Mouse (Mus musculus) thymus, postnatal 36 days (tissue): ENCODE data around the gene Samd4b.
A peak's percentile ranks its signal among the peaks of the same experiment; 100 is the strongest.

Experiments
- DNase-seq, 2 experiments: peaks; one replicate each; pipeline ENCODE4 v3.0.0; 2022; ENCODE audit warnings: mixed read lengths in 2 of 2

Gene Samd4b

GRCm38 (mm10) chr7:28441776-28442485 is 156.0 kb downstream of the Samd4b start:
- peak in 1 of 2 experiments; percentile 26 for DNase-seq

GRCm38 (mm10) chr7:28440739-28441138 is 157.2 kb downstream of the Samd4b start:
- DNase-seq = peak; percentile 77 to 86

GRCm38 (mm10) chr7:28438771-28439170 is 159.2 kb downstream of the Samd4b start:
- DNase-seq = no peak

- no peak for DNase-seq
Measured at GRCm38 (mm10) chr7:28437964-28438363, 160.0 kb downstream of the Samd4b start.

DNA sequence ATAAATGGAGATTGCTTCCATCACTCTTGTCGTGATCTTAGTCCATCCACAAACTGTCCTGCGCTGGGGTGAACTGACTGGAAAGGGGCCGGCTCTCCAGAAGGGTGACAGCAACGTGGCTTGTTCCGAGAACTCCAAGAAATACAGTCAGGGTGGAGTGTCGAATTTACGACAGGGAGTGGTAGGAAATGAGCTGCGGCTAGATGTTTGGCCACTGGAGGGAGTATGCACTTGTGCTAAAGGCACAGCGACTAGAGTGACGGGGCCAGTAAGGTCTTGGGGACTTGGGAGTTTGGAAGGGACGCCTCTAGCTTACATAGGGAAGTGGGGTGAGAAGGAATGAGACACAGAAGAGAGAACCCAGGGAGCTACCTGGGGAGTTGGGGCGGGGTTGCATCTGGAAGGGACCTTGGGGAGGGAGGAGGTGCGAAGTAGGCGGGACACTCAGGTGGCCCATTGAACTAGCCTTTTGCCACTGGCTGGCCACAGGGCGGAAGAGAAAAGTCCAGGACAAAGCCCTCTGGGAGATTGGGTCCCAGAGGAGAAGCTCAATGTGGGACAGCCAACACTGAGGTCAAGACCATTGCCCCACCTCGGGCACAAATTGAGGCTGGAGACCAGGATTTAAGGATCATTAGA is 160.9 kb downstream of the Samd4b start, which contains the start of gene Gmfg:
Gene Gmfg (plus strand): TSS at position 516 of the 639 bp plus-strand sequence.
- DNase-seq = peak; percentile 86 to 88

DNA sequence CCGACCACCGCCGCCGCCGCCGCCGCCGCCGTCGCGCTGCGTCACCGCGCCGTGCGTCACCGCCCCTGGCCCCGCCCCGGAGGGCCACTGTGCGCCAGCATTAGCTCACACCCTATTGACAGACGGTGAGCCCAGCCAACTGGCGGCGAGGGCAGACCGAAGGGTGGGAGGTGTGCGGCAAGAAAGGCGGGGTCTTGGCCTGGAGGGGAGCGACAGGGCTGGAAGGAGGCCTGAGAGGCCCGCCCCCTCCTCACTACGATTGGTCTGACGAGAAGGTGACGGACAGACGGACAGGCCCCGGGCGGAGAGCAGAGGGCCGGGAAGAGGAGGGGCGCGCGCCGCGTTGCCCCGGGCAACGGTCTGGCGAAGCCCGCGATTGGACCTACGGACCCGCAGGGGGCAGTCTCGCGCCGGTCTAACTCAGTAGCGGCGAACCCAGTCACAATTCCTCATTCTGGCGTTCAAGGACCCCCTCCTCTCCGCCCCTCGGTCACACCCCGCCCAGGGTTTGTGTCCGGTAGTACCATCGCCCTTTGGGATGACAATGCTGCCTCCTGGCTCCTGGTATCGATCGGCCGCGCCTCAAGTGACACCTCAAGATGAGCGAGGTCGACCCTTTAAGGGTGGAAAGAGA is 161.6 kb downstream of the Samd4b start:
- peak; percentile 100 for DNase-seq

GRCm38 (mm10) chr7:28435660-28436259 is 162.2 kb downstream of the Samd4b start:
- DNase-seq = peak in 1 of 2 experiments; percentile 72

DNA sequence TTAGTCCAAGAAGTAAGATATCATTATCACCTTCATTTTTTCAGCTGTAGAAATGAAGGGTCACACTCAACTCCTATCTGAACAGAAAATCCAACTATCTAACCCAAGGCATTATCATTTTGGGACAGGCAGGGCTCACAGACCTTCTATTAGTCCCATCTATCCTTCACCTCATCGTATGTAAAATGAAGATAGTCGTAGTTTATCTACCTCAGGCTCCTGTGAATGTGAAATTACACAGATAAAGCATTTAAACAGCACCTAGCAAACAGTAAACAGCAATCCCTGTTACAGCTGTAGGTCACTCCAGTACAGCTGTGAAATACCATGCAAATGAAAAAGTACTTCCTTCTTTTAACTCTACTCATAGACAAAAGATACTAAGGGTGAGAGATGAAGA is 165.7 kb downstream of the Samd4b start:
- DNase-seq = no peak

DNA sequence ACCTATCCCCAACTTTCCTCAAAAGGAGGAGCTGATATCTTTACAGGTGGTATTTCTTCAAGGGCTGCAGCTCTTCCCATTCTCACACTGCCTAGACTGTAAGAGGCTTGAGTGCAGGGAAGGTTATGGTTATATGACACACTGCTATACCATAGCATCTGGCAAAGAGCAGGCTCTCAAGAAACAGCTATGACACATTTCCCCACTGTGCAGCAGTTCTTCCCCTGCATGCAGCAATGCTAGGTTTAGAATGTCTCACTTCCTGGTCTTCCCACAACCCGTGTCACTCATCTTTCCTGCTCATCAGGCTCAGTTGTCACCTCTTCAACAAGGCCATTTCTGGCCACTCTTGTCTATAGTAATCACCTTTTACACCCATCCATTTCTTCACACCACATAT is 167.4 kb downstream of the Samd4b start:
- no peak for DNase-seq

DNA sequence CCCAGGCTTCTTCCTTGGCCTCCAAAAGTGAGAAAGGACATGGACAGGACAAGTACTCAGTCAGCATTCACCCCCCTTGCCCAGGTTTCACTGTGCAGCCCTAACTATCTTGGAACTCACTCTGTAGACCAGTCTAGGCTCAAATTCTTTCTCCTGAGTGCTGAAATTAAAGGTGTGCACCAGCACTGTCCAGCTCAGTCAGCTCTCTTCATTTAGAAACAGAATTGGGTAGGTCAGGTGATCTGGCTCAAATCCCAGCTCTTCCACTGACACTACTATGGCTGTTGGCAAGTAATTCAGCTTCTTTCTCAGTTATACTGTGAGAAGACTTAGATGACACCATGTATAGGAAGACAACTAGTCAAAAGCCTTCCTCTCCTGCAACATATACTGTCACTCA is 170.2 kb downstream of the Samd4b start:
- DNase-seq = no peak

DNA sequence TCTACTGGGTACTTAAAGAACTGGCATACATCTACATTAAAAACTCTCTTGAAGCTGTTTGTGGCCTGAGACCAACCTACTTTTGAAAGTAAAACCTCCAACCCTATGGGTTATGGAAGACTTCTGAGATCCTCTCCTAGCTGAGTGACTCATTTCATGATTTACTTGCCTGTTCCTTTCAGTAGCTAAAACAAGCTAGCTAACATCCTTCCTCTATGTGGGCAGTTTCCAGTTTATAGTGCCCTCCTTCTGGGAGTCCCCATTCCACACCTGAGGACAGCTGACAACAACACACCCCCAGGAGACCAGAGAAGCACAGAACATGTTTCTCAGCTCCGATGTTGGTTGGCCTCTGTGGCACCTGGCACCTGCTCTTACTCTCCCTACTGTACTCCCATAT is 174.9 kb downstream of the Samd4b start:
- DNase-seq = no peak

DNA sequence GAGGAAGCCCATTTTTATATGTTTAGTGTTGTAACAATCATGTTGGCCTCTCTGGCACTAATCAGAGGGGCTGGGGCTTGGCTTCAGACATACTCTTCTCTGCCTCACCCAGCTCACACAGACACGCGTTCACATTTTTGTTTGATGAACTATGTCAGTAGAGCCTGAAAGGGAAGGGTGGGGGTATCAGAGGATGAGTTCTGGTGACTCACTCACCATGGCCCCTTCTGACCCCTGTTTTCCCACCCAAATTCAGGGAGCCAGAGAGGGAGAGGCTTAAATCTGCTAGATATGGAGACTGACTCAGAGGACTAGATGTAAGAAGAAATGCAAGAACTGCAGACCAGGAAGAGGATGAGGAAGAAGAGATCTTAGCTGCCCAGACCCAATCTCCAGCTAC is 178.5 kb downstream of the Samd4b start:
- no peak for DNase-seq

GRCm38 (mm10) chr7:28418096-28418670 is 179.8 kb downstream of the Samd4b start:
- DNase-seq = no peak

DNA sequence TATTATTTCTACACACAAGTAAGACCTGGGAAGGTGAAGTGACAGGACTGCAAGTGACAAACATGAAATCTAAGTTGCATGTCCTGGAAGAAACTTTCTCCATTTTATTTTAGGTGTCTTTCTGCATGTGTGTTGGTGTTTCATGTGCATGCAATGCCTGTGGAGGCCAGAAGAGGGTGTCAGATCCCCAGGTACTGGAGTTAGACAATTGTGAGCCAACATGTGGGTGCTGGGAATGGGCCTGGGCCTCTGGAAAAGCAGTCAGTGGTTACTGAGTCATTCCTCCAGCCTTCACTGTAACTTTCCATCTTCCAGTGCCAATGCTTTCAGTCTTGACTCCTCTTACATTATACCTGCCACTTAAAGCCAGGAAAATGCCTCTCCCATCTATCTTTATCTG is 180.6 kb downstream of the Samd4b start:
- no peak for DNase-seq

- peak; percentile 26 to 41 for DNase-seq
Measured at GRCm38 (mm10) chr7:28412826-28413225, 185.1 kb downstream of the Samd4b start.

- no peak for DNase-seq
Measured at GRCm38 (mm10) chr7:28410841-28411475, 187.0 kb downstream of the Samd4b start.

DNA sequence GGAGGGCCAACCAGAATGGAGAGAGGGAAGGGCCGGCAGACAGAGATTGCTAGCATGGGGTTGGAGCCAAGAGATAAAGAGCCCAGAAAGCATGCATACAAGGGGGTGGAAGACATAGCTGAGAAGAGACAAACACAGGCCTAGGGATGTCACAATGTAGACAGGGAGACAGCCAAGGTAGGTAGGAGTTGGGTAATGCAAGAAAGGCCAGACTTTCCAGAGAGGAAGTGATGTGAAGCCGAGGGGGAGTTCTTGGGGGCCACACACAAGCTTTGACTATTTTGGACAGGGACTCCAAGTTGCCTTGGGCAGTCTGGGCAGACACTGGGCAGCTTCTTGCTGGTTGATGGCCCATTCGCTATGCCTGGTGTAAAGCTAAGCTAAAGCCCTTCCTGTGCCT is 196.0 kb downstream of the Samd4b start:
- DNase-seq = no peak

DNA sequence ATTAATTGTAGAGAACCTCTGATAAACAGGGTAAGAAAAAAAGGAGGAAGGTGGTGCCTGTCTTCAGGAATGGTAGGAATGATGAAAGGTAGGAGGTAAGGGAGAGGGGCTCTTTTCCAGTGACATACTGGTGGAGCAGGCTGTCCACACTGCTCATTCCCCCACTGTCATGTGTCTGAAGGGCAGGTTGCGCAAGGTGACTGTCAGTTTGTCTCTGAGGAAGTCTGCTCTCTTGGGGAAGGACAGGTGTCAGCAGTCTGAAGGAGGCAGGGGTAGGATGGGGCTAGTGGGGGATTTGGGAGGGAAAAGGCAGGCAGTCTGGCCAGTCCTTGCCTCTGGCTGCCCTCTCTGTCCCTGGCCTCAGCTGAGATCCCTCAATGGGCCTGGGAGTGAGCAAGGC is 196.9 kb downstream of the Samd4b start:
- DNase-seq = no peak

GRCm38 (mm10) chr7:28398696-28399340 is 199.1 kb downstream of the Samd4b start:
- DNase-seq = no peak

GRCm38 (mm10) chr7:28398000-28398399 is 199.9 kb downstream of the Samd4b start:
- DNase-seq = peak in 1 of 2 experiments; percentile 4

DNA sequence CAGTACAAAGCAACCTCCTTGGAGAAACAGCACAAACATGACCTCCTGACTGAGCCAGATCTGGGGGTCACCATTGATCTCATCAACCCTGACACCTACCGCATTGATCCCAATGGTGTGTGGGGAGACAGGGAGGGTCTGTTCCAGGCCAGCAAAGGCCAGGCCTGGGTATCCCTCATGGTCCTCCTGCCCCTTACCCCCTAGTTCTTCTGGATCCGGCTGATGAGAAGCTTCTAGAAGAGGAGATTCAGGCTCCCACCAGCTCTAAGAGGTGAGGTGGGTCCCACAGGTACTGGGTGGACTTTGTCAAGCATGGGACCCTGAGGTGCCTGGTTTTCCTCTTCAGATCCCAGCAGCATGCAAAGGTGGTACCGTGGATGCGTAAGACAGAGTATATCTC is 202.5 kb downstream of the Samd4b start:
- peak in 1 of 2 experiments; percentile 1 for DNase-seq
